Mouse (Mus musculus): ENCODE results near the gene 5730522E02Rik. TPM values are rescaled to one million over a fixed set of nuclear protein-coding genes. Genes with fewer than 3 reads are reported as not detected.

5730522E02Rik gene
- total RNA-seq, 2 experiments from 2014 or later: not detected

- no peak for DNase-seq (ENCODE audit: low spot score)
These were observed 206.5 kb downstream of the 5730522E02Rik start for GRCm38 (mm10) chr11:26004018-26004417.

- no peak for DNase-seq (ENCODE audit: low spot score)
These were observed 210.8 kb downstream of the 5730522E02Rik start for GRCm38 (mm10) chr11:25999738-26000137.

- no peak for DNase-seq (ENCODE audit: low spot score)
These were observed 213.1 kb downstream of the 5730522E02Rik start for GRCm38 (mm10) chr11:25997469-25997868.

- no peak for DNase-seq (ENCODE audit: low spot score)
These were observed 216.4 kb downstream of the 5730522E02Rik start for GRCm38 (mm10) chr11:25994128-25994527.

GRCm38 (mm10) chr11:25992216-25992615 lies 218.3 kb downstream of the 5730522E02Rik start:
- DNase-seq (ENCODE audit: low spot score): no peak

- DNase-seq (ENCODE audit: low spot score): no peak
These were observed 231.8 kb downstream of the 5730522E02Rik start for GRCm38 (mm10) chr11:25978736-25979276.

- DNase-seq (ENCODE audit: low spot score): no peak
These were observed 269.1 kb downstream of the 5730522E02Rik start for GRCm38 (mm10) chr11:25941504-25941903.

GRCm38 (mm10) chr11:25940716-25941294 lies 269.8 kb downstream of the 5730522E02Rik start:
- DNase-seq (ENCODE audit: low spot score): no peak

GRCm38 (mm10) chr11:25926267-25926666 lies 284.3 kb downstream of the 5730522E02Rik start:
- no peak for DNase-seq (ENCODE audit: low spot score)

- DNase-seq (ENCODE audit: low spot score): no peak
These were observed 308.2 kb downstream of the 5730522E02Rik start for GRCm38 (mm10) chr11:25902321-25902720.

GRCm38 (mm10) chr11:25901666-25902065 lies 308.9 kb downstream of the 5730522E02Rik start:
- no peak for DNase-seq (ENCODE audit: low spot score)

- DNase-seq (ENCODE audit: low spot score): no peak
These were observed 316.7 kb downstream of the 5730522E02Rik start for GRCm38 (mm10) chr11:25893906-25894305.

- DNase-seq (ENCODE audit: low spot score): no peak
These were observed 337.6 kb downstream of the 5730522E02Rik start for GRCm38 (mm10) chr11:25872983-25873382.

GRCm38 (mm10) chr11:25872317-25872716 lies 338.2 kb downstream of the 5730522E02Rik start:
- DNase-seq (ENCODE audit: low spot score): no peak

- no peak for DNase-seq (ENCODE audit: low spot score)
These were observed 344.3 kb downstream of the 5730522E02Rik start for GRCm38 (mm10) chr11:25866292-25866691.

- DNase-seq (ENCODE audit: low spot score): no peak
These were observed 347.9 kb downstream of the 5730522E02Rik start for GRCm38 (mm10) chr11:25862686-25863085.

GRCm38 (mm10) chr11:25856629-25857568 lies 353.7 kb downstream of the 5730522E02Rik start:
- no peak for DNase-seq (ENCODE audit: low spot score)

- no peak for DNase-seq (ENCODE audit: low spot score)
These were observed 354.8 kb downstream of the 5730522E02Rik start for GRCm38 (mm10) chr11:25855794-25856193.

GRCm38 (mm10) chr11:25854216-25854615 lies 356.3 kb downstream of the 5730522E02Rik start:
- no peak for DNase-seq (ENCODE audit: low spot score)

- no peak for DNase-seq (ENCODE audit: low spot score)
These were observed 357.5 kb downstream of the 5730522E02Rik start for GRCm38 (mm10) chr11:25853032-25853431.

GRCm38 (mm10) chr11:25848824-25849644 lies 361.5 kb downstream of the 5730522E02Rik start:
- DNase-seq (ENCODE audit: low spot score): no peak

Measured in gastrocnemius, adult 18-20 months (tissue).